Mouse (Mus musculus): ENCODE data around the gene Cttn. TPM values are rescaled to one million over a fixed set of nuclear protein-coding genes. Genes with fewer than 3 reads are reported as not detected.

The Cttn gene
- polyA plus RNA-seq, 1 experiment, result 120 TPM

DNA sequence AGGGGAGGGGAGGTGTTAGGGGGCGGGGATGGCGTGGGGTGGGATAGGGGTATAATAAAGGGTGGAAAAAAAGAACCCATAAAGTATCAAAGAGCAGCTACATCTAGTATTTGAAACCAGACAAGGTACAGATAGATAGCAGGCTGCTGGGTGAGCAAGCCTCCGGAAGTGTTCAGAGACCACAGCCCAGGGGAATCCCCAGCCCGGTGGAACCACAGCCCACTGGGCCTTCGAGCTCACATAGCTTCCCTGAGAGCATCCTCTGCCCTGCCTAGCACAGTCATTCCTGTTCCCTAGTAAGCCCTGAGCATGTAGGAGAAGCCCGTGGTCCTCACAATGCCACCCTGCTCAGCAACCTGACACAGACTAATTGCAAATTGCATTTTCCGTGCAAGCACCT is 26.0 kb downstream of the Cttn start:
- H3ac ChIP-seq (ENCODE audit: control insufficient read depth, insufficient read length), result no peak overlapping the region

DNA sequence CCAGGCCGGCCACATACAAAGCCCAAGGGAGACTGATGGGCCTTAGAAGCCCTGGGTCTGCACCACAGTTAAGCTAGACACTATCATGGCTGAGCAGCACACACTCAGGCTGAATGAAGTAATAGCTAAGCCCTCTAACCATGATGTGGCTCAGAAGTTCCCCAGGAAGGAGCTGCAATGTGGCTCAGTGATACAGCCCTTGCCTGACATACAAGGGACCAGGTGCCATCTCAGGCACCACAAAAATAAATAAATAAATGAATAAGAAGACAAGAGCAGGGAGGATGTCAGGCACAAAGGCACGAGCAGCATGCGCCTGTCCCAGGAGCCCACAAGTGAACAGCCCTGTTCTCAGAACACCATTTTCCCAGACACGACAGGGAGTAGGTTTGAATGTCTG is 28.8 kb downstream of the Cttn start:
- H3K79me2 ChIP-seq (ENCODE audit: control insufficient read depth, insufficient read depth), result no peaks in the 10 kb centered on the region

More for the DNA sequence above, 26.0 kb downstream of the Cttn start:
- Histone ChIP-seq H3K4me3 (no peak overlapping the region), H3K36me3 (ENCODE audit: control insufficient read depth, insufficient read depth) (peaks cover 38% of the 10 kb centered on the region), H3K4me2 (ENCODE audit: low read depth) (no peak overlapping the region), H3K79me2 (ENCODE audit: control insufficient read depth, insufficient read depth) (no peaks in the 10 kb centered on the region), H3K27me3 (ENCODE audit: control insufficient read depth, insufficient read depth, insufficient read length) (no peaks in the 10 kb centered on the region)
- TF ChIP-seq USF1 (IDR thresholded peaks at IDR 0.05; ENCODE audit: low read depth) (no peak), SRF (IDR thresholded peaks at IDR 0.05; ENCODE audit: control insufficient read depth, insufficient read length, low read depth) (no peak), MYOG (IDR thresholded peaks at IDR 0.05; ENCODE audit: control insufficient read depth in 1 of 3, insufficient read depth in 1 of 3, insufficient read length in 2 of 3, low read depth in 2 of 3) (no peak), MYOD1 (IDR thresholded peaks at IDR 0.05; ENCODE audit: control insufficient read depth in 1 of 3, insufficient read length in 2 of 3, low read depth in 2 of 3) (no peak), POLR2A (IDR thresholded peaks at IDR 0.05; ENCODE audit: insufficient read length, low read depth) (no peak), E2F4 (IDR thresholded peaks at IDR 0.05; ENCODE audit: insufficient read depth) (no peak), REST (IDR thresholded peaks at IDR 0.05; ENCODE audit: insufficient read depth, insufficient read length) (no peak), TCF3 (IDR thresholded peaks at IDR 0.05; ENCODE audit: insufficient read length, low read depth) (no peak), TCF12 (IDR thresholded peaks at IDR 0.05; ENCODE audit: insufficient read depth, poor library complexity, severe bottlenecking) (no peak), MAX (IDR thresholded peaks at IDR 0.05; ENCODE audit: low read depth) (no peak)

DNA sequence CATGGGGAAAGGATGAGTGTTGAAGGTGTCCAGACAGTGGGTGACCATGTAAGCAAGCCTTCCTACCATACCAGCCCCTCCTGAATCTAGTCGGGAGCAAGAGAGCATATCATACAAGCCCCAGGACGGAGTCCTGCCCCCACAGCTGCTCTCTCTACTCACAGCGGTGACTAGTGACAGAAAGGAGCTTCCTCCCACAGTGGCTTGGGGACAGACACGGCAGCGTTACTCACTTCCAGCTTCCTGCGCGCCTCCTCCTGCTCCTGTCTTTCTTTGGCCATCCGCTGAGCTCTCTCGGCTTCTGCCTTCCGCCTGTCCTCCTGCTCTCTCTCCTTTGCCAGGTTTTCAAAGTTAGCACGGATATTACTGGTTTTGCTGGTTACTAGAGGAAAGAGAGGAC is 29.3 kb downstream of the Cttn start:
- TF ChIP-seq TCF3 (IDR thresholded peaks at IDR 0.05; ENCODE audit: insufficient read length, low read depth) (no peak), MYOG (IDR thresholded peaks at IDR 0.05; ENCODE audit: control insufficient read depth in 1 of 3, insufficient read depth in 1 of 3, insufficient read length in 2 of 3, low read depth in 2 of 3) (peak in 1 of 3 experiments; percentile 30), MYOD1 (IDR thresholded peaks at IDR 0.05; ENCODE audit: control insufficient read depth in 1 of 3, insufficient read length in 2 of 3, low read depth in 2 of 3) (peak in 2 of 3 experiments; percentile 67 to 92)
- Histone ChIP-seq H3K4me3 (no peak overlapping the region), H3K4me2 (ENCODE audit: low read depth) (peak overlapping the region; percentile 50), H3ac (ENCODE audit: control insufficient read depth, insufficient read length) (no peak overlapping the region), H3K36me3 (ENCODE audit: control insufficient read depth, insufficient read depth) (peaks cover 38% of the 10 kb centered on the region), H3K79me2 (ENCODE audit: control insufficient read depth, insufficient read depth) (no peaks in the 10 kb centered on the region), H3K27me3 (ENCODE audit: control insufficient read depth, insufficient read depth, insufficient read length) (no peaks in the 10 kb centered on the region)

More for the DNA sequence above, 28.8 kb downstream of the Cttn start:
- H3K4me3 ChIP-seq, result no peak overlapping the region
- peaks cover 38% of the 10 kb centered on the region for H3K36me3 ChIP-seq (ENCODE audit: control insufficient read depth, insufficient read depth)
- no peak overlapping the region for H3ac ChIP-seq (ENCODE audit: control insufficient read depth, insufficient read length)
- H3K27me3 ChIP-seq (ENCODE audit: control insufficient read depth, insufficient read depth, insufficient read length), result no peaks in the 10 kb centered on the region
- TF ChIP-seq MYOD1 (IDR thresholded peaks at IDR 0.05; ENCODE audit: control insufficient read depth in 1 of 3, insufficient read length in 2 of 3, low read depth in 2 of 3) (no peak), MAX (IDR thresholded peaks at IDR 0.05; ENCODE audit: low read depth) (no peak)
- H3K4me2 ChIP-seq (ENCODE audit: low read depth), result peak overlapping the region; percentile 50

DNA sequence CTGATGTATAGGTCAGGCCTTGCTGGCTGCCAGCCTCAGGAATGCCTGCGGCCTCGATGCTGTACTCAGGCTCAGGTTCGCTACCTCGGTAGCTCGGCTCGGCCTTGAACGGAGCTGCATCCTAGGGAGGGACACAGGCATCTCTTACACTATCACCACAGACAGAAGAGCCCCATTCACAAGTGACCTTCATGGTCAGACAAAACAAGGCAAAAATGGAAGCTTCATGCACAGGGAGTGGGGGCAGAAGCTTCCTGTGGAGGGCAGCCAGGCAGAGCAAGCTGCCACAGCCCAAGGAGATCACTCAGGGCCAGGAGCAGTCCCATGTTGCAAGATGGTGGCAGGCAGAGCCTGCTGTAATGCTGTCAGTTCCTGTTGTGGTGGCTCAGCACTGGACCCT is 32.0 kb downstream of the Cttn start:
- H3K4me3 ChIP-seq, result no peak overlapping the region
- no peaks in the 10 kb centered on the region for H3K27me3 ChIP-seq (ENCODE audit: control insufficient read depth, insufficient read depth, insufficient read length)
- no peaks in the 10 kb centered on the region for H3K79me2 ChIP-seq (ENCODE audit: control insufficient read depth, insufficient read depth)
- H3K4me2 ChIP-seq (ENCODE audit: low read depth), result no peak overlapping the region
- no peak overlapping the region for H3ac ChIP-seq (ENCODE audit: control insufficient read depth, insufficient read length)
- TF ChIP-seq POLR2AphosphoS2 (IDR thresholded peaks at IDR 0.05; ENCODE audit: insufficient read length, low read depth) (no peak), SRF (IDR thresholded peaks at IDR 0.05; ENCODE audit: control insufficient read depth, insufficient read length, low read depth) (no peak), E2F4 (IDR thresholded peaks at IDR 0.05; ENCODE audit: insufficient read depth) (no peak), CEBPB (IDR thresholded peaks at IDR 0.05; ENCODE audit: insufficient read depth, poor library complexity, severe bottlenecking) (no peak), MAX (IDR thresholded peaks at IDR 0.05; ENCODE audit: low read depth) (no peak), MYOG (IDR thresholded peaks at IDR 0.05; ENCODE audit: control insufficient read depth in 1 of 3, insufficient read depth in 1 of 3, insufficient read length in 2 of 3, low read depth in 2 of 3) (no peak), TCF12 (IDR thresholded peaks at IDR 0.05; ENCODE audit: insufficient read depth, poor library complexity, severe bottlenecking) (no peak), USF1 (IDR thresholded peaks at IDR 0.05; ENCODE audit: low read depth) (no peak), MYOD1 (IDR thresholded peaks at IDR 0.05; ENCODE audit: control insufficient read depth in 1 of 3, insufficient read length in 2 of 3, low read depth in 2 of 3) (no peak), TCF3 (IDR thresholded peaks at IDR 0.05; ENCODE audit: insufficient read length, low read depth) (no peak), REST (IDR thresholded peaks at IDR 0.05; ENCODE audit: insufficient read depth, insufficient read length) (no peak)
- peaks cover 21% of the 10 kb centered on the region for H3K36me3 ChIP-seq (ENCODE audit: control insufficient read depth, insufficient read depth)

DNA sequence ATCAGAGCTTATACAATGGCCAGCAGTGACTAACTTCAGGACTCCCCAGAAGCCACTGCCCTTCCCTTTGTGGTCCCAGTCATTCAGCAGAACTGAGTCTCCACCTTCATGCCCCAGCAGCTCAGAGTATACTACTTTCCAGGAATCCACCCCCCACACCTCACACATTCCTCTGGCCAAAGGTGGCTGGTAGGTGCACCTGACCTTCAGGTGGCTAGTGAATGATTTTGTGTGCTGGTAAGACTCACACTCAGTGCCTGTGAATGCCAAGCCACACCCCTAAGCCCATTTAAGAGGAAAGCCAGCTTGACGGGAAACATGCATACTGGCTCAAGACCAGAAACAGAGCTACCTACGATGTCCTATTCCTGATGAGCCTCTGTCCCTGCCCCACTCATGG is 37.9 kb downstream of the Cttn start:
- Histone ChIP-seq H3K36me3 (ENCODE audit: control insufficient read depth, insufficient read depth) (peaks cover 5% of the 10 kb centered on the region), H3K4me3 (no peak overlapping the region), H3ac (ENCODE audit: control insufficient read depth, insufficient read length) (no peak overlapping the region), H3K4me2 (ENCODE audit: low read depth) (no peak overlapping the region), H3K79me2 (ENCODE audit: control insufficient read depth, insufficient read depth) (no peaks in the 10 kb centered on the region), H3K27me3 (ENCODE audit: control insufficient read depth, insufficient read depth, insufficient read length) (no peaks in the 10 kb centered on the region)
- TF ChIP-seq MYOD1 (IDR thresholded peaks at IDR 0.05; ENCODE audit: control insufficient read depth in 1 of 3, insufficient read length in 2 of 3, low read depth in 2 of 3), result no peak
- no peak for TF ChIP-seq SRF (IDR thresholded peaks at IDR 0.05; ENCODE audit: control insufficient read depth, insufficient read length, low read depth)
- TF ChIP-seq MAX (IDR thresholded peaks at IDR 0.05; ENCODE audit: low read depth), result no peak
- no peak for TF ChIP-seq USF1 (IDR thresholded peaks at IDR 0.05; ENCODE audit: low read depth)
- TF ChIP-seq REST (IDR thresholded peaks at IDR 0.05; ENCODE audit: insufficient read depth, insufficient read length), result no peak
- no peak for TF ChIP-seq POLR2AphosphoS2 (IDR thresholded peaks at IDR 0.05; ENCODE audit: insufficient read length, low read depth)
- TF ChIP-seq E2F4 (IDR thresholded peaks at IDR 0.05; ENCODE audit: insufficient read depth), result no peak
- TF ChIP-seq MYOG (IDR thresholded peaks at IDR 0.05; ENCODE audit: control insufficient read depth in 1 of 3, insufficient read depth in 1 of 3, insufficient read length in 2 of 3, low read depth in 2 of 3), result no peak
- no peak for TF ChIP-seq TCF12 (IDR thresholded peaks at IDR 0.05; ENCODE audit: insufficient read depth, poor library complexity, severe bottlenecking)
- no peak for TF ChIP-seq TCF3 (IDR thresholded peaks at IDR 0.05; ENCODE audit: insufficient read length, low read depth)
- no peak for TF ChIP-seq CEBPB (IDR thresholded peaks at IDR 0.05; ENCODE audit: insufficient read depth, poor library complexity, severe bottlenecking)
- no peak for TF ChIP-seq POLR2A (IDR thresholded peaks at IDR 0.05; ENCODE audit: insufficient read length, low read depth)
